In the genomic region with DNA sequence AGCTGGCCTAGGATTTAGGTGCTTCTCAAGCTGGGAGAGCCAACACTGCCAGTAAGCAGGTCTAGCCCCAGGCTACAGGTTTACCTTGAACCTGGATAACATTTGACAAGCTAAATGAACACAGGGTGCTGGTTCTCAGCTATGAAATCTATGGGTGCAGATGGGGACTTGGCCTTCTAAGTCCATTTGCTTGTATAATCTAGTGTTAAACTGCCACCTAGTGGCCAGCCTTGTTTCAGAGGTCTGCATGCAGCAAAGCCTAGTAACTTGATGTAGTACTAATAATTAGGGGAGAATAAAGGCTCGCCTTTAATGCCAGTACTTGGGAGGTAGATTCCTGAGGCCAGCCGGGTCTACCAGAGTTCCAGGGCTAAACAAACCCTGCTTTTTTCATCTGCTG, we compare ENCODE assay signal across 8 mouse cellular contexts. TPM values are rescaled to one million over a fixed set of nuclear protein-coding genes. Genes with fewer than 3 reads are reported as not detected.
A peak's percentile ranks its signal among the peaks of the same experiment; 100 is the strongest.
DNase-seq lines count a peak whose midpoint lies in the region; ATAC-seq and TF ChIP-seq lines count a peak whose summit lies in the region.

No protein-coding gene starts in this region.

- TF ChIP-seq CTCF in MEL (IDR thresholded peaks at IDR 0.05 in 2 of 3, conservative IDR thresholded peaks at IDR 0.05 in 1 of 3; ENCODE audit: control insufficient read depth in 1 of 3, insufficient read depth in 1 of 3, low read depth in 2 of 3, low read length in 3 of 3, poor library complexity in 1 of 3, severe bottlenecking in 1 of 3) = peak; percentile 30 to 56 (median 48); a peak in 5 of 6 replicates
- peak; percentile 60; the same call in 1 of the 2 replicates for TF ChIP-seq CTCF in brain, embryonic 14.5 days (IDR thresholded peaks at IDR 0.05; ENCODE audit: borderline replicate concordance, extremely low read depth, insufficient read depth, insufficient read length)

- peak overlapping the region; percentile 18; the same call in 1 of the 2 replicates for H3K4me2 ChIP-seq in forebrain, embryonic 11.5 days (ENCODE audit: low read depth, low read length, severe bottlenecking)

- TF ChIP-seq POLR2A in MEL (IDR thresholded peaks at IDR 0.05; ENCODE audit: control insufficient read depth in 1 of 2, insufficient read depth in 1 of 2, low read depth in 1 of 2, low read length in 2 of 2, poor library complexity in 1 of 2) = peak in 1 of 2 experiments; percentile 60; a peak in 1 of 4 replicates
- TF ChIP-seq POLR2A in brain, embryonic 14.5 days (IDR thresholded peaks at IDR 0.05; ENCODE audit: borderline replicate concordance, extremely low read depth, insufficient read depth, insufficient read length, poor library complexity, severe bottlenecking) = no peak

- H3K4me1 ChIP-seq in MEL (ENCODE audit: control insufficient read depth in 1 of 2, insufficient read depth in 2 of 2, low read length in 2 of 2) = no peaks in the 10 kb centered on the region
- H3K4me1 ChIP-seq in forebrain, embryonic 11.5 days (replicated peaks; ENCODE audit: control insufficient read depth, insufficient read depth, low read length) = peaks cover 14% of the 10 kb centered on the region; the same call in 1 of the 2 replicates
- peaks cover 56% of the 10 kb centered on the region for H3K4me1 ChIP-seq in hindbrain, embryonic 10.5 days (replicated peaks)

- no peak for ATAC-seq in forebrain, embryonic 11.5 days (replicated peaks; ENCODE audit: low FRiP score)
- no peak for ATAC-seq in monocyte, adult 5-6 weeks (replicated peaks; ENCODE audit: insufficient number of reproducible peaks, low FRiP score, low TSS enrichment, poor library complexity, severe bottlenecking)

- H3K27me3 ChIP-seq in MEL (ENCODE audit: control insufficient read depth in 1 of 2, insufficient read depth in 2 of 2, low read length in 2 of 2) = no peaks in the 10 kb centered on the region
- H3K27me3 ChIP-seq in forebrain, embryonic 11.5 days (ENCODE audit: control insufficient read depth, insufficient read depth, low read length) = no peaks in the 10 kb centered on the region
- no peaks in the 10 kb centered on the region for H3K27me3 ChIP-seq in hindbrain, embryonic 10.5 days (ENCODE audit: insufficient read depth, poor library complexity, severe bottlenecking)

- H3K27ac ChIP-seq in MEL (ENCODE audit: control insufficient read depth, low read depth, low read length) = peak overlapping the region; percentile 28
- H3K27ac ChIP-seq in forebrain, embryonic 11.5 days (ENCODE audit: low read depth, low read length) = no peak overlapping the region
- no peak overlapping the region for H3K27ac ChIP-seq in hindbrain, embryonic 10.5 days

- H3K9me3 ChIP-seq in MEL (replicated peaks; ENCODE audit: insufficient read depth, low read length) = no peaks in the 10 kb centered on the region
- H3K9me3 ChIP-seq in forebrain, embryonic 11.5 days (ENCODE audit: control insufficient read depth, low read length) = no peaks in the 10 kb centered on the region
- no peaks in the 10 kb centered on the region for H3K9me3 ChIP-seq in hindbrain, embryonic 10.5 days

- no peak for TF ChIP-seq RAD21 in MEL (IDR thresholded peaks at IDR 0.05; ENCODE audit: low read depth, low read length)

- peak overlapping the region in 1 of 2 experiments; percentile 13; a peak in 1 of 4 replicates for H3K4me3 ChIP-seq in MEL (ENCODE audit: control insufficient read depth in 1 of 2, insufficient read depth in 1 of 2, low read depth in 2 of 2, low read length in 2 of 2)
- 0 out of 2 replicates have a peak overlapping the region, but pooled peaks have one; percentile 2 for H3K4me3 ChIP-seq in forebrain, embryonic 11.5 days (ENCODE audit: low read depth, low read length)
- peak overlapping the region; percentile 27 for H3K4me3 ChIP-seq in hindbrain, embryonic 10.5 days

- WGBS in forebrain, embryonic 11.5 days = 35% methylated on average over 2 of the region's 2 CpGs
- 30% methylated on average over 2 of the region's 2 CpGs for WGBS in hindbrain, embryonic 10.5 days

- peaks cover 29% of the 10 kb centered on the region for H3K79me2 ChIP-seq in MEL (ENCODE audit: control insufficient read depth, insufficient read depth, low read length, poor library complexity)

- no peak for TF ChIP-seq EP300 in MEL (IDR thresholded peaks at IDR 0.05; ENCODE audit: low read depth in 1 of 2, low read length in 2 of 2)

- DNase-seq in MEL (ENCODE audit: low read depth, low spot score) = peak; percentile 83
- DNase-seq in brain, embryonic 14.5 days (ENCODE audit: low read depth) = peak; percentile 93
- peak; percentile 79 for DNase-seq in forebrain, embryonic 11.5 days (ENCODE audit: low spot score)
- DNase-seq in hindbrain, embryonic 10.5 days (ENCODE audit: low spot score) = peak; percentile 68
- DNase-seq in layer of hippocampus, adult 9-11 months = peak; percentile 81
- DNase-seq in lung, postnatal 10 days = peak; percentile 92
- peak; percentile 61 to 65 for DNase-seq in right cerebral cortex, postnatal 36 days (ENCODE audit: low spot score in 2 of 2)

- peaks cover 2 to 3% of the 10 kb centered on the region in 2 experiments; a peak in 2 of 4 replicates for H3K36me3 ChIP-seq in MEL (ENCODE audit: control insufficient read depth in 1 of 2, insufficient read depth in 2 of 2, low read length in 2 of 2)
- H3K36me3 ChIP-seq in forebrain, embryonic 11.5 days (ENCODE audit: control insufficient read depth, insufficient read depth, low read length) = peaks cover 10% of the 10 kb centered on the region
- peaks cover 61% of the 10 kb centered on the region for H3K36me3 ChIP-seq in hindbrain, embryonic 10.5 days

- H3K9ac ChIP-seq in MEL (ENCODE audit: control insufficient read depth, low read depth, low read length, poor library complexity, severe bottlenecking) = peak overlapping the region; percentile 41; the same call in 1 of the 2 replicates
- H3K9ac ChIP-seq in forebrain, embryonic 11.5 days (ENCODE audit: low read length) = no peak overlapping the region; the same call in 1 of the 2 replicates

TF ChIP-seq in MEL, 35 proteins besides CTCF, POLR2A, EP300 and RAD21:
- TF ChIP-seq POLR2AphosphoS5 (IDR thresholded peaks at IDR 0.05; ENCODE audit: borderline replicate concordance, low read depth, low read length) (0 out of 2 replicates have a peak, but pooled peaks have one; percentile 39), SIN3A (IDR thresholded peaks at IDR 0.05; ENCODE audit: low read length) (0 out of 2 replicates have a peak, but pooled peaks have one; percentile 26), CHD2 (IDR thresholded peaks at IDR 0.05; ENCODE audit: low read length) (no peak), SMC3 (IDR thresholded peaks at IDR 0.05; ENCODE audit: low read depth, low read length) (0 out of 2 replicates have a peak, but pooled peaks have one; percentile 7)
TF ChIP-seq in MEL: peak in this region for 3.

RNA-seq across cellular contexts. Expression of a gene that starts 4.5 kb away (rescaled TPM):
- total RNA-seq in MEL (2012; rRNA removed) = 2,632 and 5,439 TPM in 2 replicates
- polyA plus RNA-seq in MEL (2012; ENCODE audit: insufficient read depth in 1 of 2, insufficient read length in 2 of 2, low read depth in 1 of 2, low replicate concordance in 2 of 2, missing spikeins in 1 of 2) = 1,000 to 10,000 TPM in 1 of 2 experiments, 100 to 1,000 TPM in 1; 418 to 3,011 TPM
- 2,783 and 3,166 TPM in 2 replicates for polyA plus RNA-seq in brain, embryonic 14.5 days (2012; rRNA removed)
- polyA plus RNA-seq in forebrain, embryonic 11.5 days (2014; fragmentation: Nextera tagmentation; extraction: Ambion mirVana) = 3,498 and 3,614 TPM in 2 replicates
- 2,933 and 3,536 TPM in 2 replicates for polyA plus RNA-seq in hindbrain, embryonic 10.5 days (2016; fragmentation: Nextera tagmentation; extraction: Ambion mirVana)
- 2,780 to 3,802 TPM (median 3,103 TPM) in 3 replicates for total RNA-seq in monocyte, adult 5-6 weeks (2017)
